Mouse (Mus musculus): ENCODE results near the gene Arid1b.

- TF ChIP-seq CTCF (IDR thresholded peaks at IDR 0.05; ENCODE audit: control insufficient read depth, insufficient read depth, insufficient read length) (no peak), USF1 (IDR thresholded peaks at IDR 0.05; ENCODE audit: low read depth) (no peak), MYOG (IDR thresholded peaks at IDR 0.05; ENCODE audit: control insufficient read depth, extremely low read depth, insufficient read length) (no peak), CEBPB (IDR thresholded peaks at IDR 0.05; ENCODE audit: low read depth) (no peak), FOSL1 (IDR thresholded peaks at IDR 0.05; ENCODE audit: insufficient read depth, low read length, poor library complexity, severe bottlenecking) (no peak), MAX (IDR thresholded peaks at IDR 0.05) (no peak), MYOD1 (IDR thresholded peaks at IDR 0.05; ENCODE audit: control insufficient read depth, insufficient read length, low read depth) (no peak)
These were observed 169.2 kb downstream of the Arid1b start for GRCm38 (mm10) chr17:5163251-5163826.
